8 mouse cellular contexts compared by ENCODE assay signal in genomic region chr11:109720809-109721319, GRCm38 (mm10). TPM values are rescaled to one million over a fixed set of nuclear protein-coding genes. Genes with fewer than 3 reads are reported as not detected.
DNase-seq lines count a peak whose midpoint lies in the region; ATAC-seq and TF ChIP-seq lines count a peak whose summit lies in the region.

No protein-coding gene starts in this region.

- peaks cover 7% of the 10 kb centered on the region; the same call in 1 of the 2 replicates for H3K4me1 ChIP-seq in neural tube, embryonic 11.5 days (ENCODE audit: control insufficient read depth, insufficient read depth, low read length)
- peaks cover 34% of the 10 kb centered on the region for H3K4me1 ChIP-seq in forebrain, embryonic 10.5 days
- peaks cover 14% of the 10 kb centered on the region; the same call in 1 of the 2 replicates for H3K4me1 ChIP-seq in hindbrain, embryonic 14.5 days (replicated peaks; ENCODE audit: control insufficient read depth, insufficient read depth, low read length)
- H3K4me1 ChIP-seq in liver, adult 2 months (ENCODE audit: control insufficient read depth, insufficient read depth, low read length), result peaks cover 21% of the 10 kb centered on the region

- peaks cover 9% of the 10 kb centered on the region for H3K79me2 ChIP-seq in liver, adult 2 months (ENCODE audit: control insufficient read depth, insufficient read depth, low read length)
- H3K79me2 ChIP-seq in myocyte (ENCODE audit: control insufficient read depth, insufficient read depth), result peaks cover 38% of the 10 kb centered on the region

- H3K4me2 ChIP-seq in neural tube, embryonic 11.5 days (ENCODE audit: low read depth), result peak overlapping the region; percentile 96
- H3K4me2 ChIP-seq in hindbrain, embryonic 14.5 days (replicated peaks), result peak overlapping the region; percentile 93
- peak overlapping the region; percentile 87 for H3K4me2 ChIP-seq in myocyte (ENCODE audit: low read depth)

- 14% methylated on average over 11 of the region's 12 CpGs for WGBS in neural tube, embryonic 11.5 days
- WGBS in forebrain, embryonic 10.5 days, result 11% methylated on average over 12 of the region's 12 CpGs
- WGBS in hindbrain, embryonic 14.5 days, result 10% methylated on average over 12 of the region's 12 CpGs
- WGBS in liver, adult 2 months, result 2% methylated on average over 12 of the region's 12 CpGs

- H3ac ChIP-seq in myocyte (ENCODE audit: control insufficient read depth, insufficient read length), result peak overlapping the region; percentile 32

- no peak for TF ChIP-seq CTCF in liver, adult 2 months (IDR thresholded peaks at IDR 0.05; ENCODE audit: low read depth, low read length)

- peaks cover 15% of the 10 kb centered on the region; the same call in 1 of the 2 replicates for H3K27me3 ChIP-seq in neural tube, embryonic 11.5 days (ENCODE audit: control insufficient read depth, insufficient read depth, low read length)
- H3K27me3 ChIP-seq in forebrain, embryonic 10.5 days (ENCODE audit: poor library complexity, severe bottlenecking), result peaks cover 52% of the 10 kb centered on the region
- peaks cover 5% of the 10 kb centered on the region; the same call in 1 of the 2 replicates for H3K27me3 ChIP-seq in hindbrain, embryonic 14.5 days (ENCODE audit: control insufficient read depth, insufficient read depth, low read length)
- H3K27me3 ChIP-seq in liver, adult 2 months (ENCODE audit: control insufficient read depth, insufficient read depth, low read length), result no peaks in the 10 kb centered on the region
- no peaks in the 10 kb centered on the region for H3K27me3 ChIP-seq in myocyte (ENCODE audit: control insufficient read depth, insufficient read depth, insufficient read length)

- peak overlapping the region; percentile 43 for H3K4me3 ChIP-seq in neural tube, embryonic 11.5 days (ENCODE audit: low read depth, low read length)
- peak overlapping the region; percentile 62 for H3K4me3 ChIP-seq in forebrain, embryonic 10.5 days
- peak overlapping the region; percentile 36 for H3K4me3 ChIP-seq in hindbrain, embryonic 14.5 days (replicated peaks; ENCODE audit: low read length)
- H3K4me3 ChIP-seq in liver, adult 2 months (ENCODE audit: insufficient read depth, low read depth, low read length), result peak overlapping the region; percentile 83
- peak overlapping the region; percentile 59 for H3K4me3 ChIP-seq in myocyte

- no peak overlapping the region for H3K27ac ChIP-seq in neural tube, embryonic 11.5 days (ENCODE audit: low read depth, low read length)
- peak overlapping the region; percentile 66; the same call in 1 of the 2 replicates for H3K27ac ChIP-seq in forebrain, embryonic 10.5 days
- 0 out of 2 replicates have a peak overlapping the region, but pooled peaks have one; percentile 26 for H3K27ac ChIP-seq in hindbrain, embryonic 14.5 days
- peak overlapping the region; percentile 99 for H3K27ac ChIP-seq in liver, adult 2 months (replicated peaks; ENCODE audit: insufficient read depth, low read depth, low read length)

- intact Hi-C loops in left cerebral cortex, postnatal 14 days (cut with DNase I), result no loop called here

- peak; percentile 87 for TF ChIP-seq POLR2A in liver, adult 2 months (IDR thresholded peaks at IDR 0.05; ENCODE audit: extremely low read depth, insufficient read depth, low read length)
- peak; percentile 37 for TF ChIP-seq POLR2A in myocyte (IDR thresholded peaks at IDR 0.05; ENCODE audit: insufficient read length, low read depth)

- ATAC-seq in neural tube, embryonic 11.5 days (ENCODE audit: insufficient read depth, low FRiP score, low TSS enrichment), result no peak
- ATAC-seq in hindbrain, embryonic 14.5 days (ENCODE audit: low FRiP score), result no peak; the same call in 1 of the 2 replicates
- ATAC-seq in cerebellum, adult (ENCODE audit: insufficient number of reproducible peaks, low FRiP score, low TSS enrichment), result no peak

- H3K36me3 ChIP-seq in neural tube, embryonic 11.5 days (ENCODE audit: control insufficient read depth, insufficient read depth, low read length), result no peaks in the 10 kb centered on the region
- H3K36me3 ChIP-seq in forebrain, embryonic 10.5 days (replicated peaks), result no peaks in the 10 kb centered on the region
- H3K36me3 ChIP-seq in hindbrain, embryonic 14.5 days (replicated peaks; ENCODE audit: control insufficient read depth, insufficient read depth), result no peaks in the 10 kb centered on the region
- peaks cover 2% of the 10 kb centered on the region; the same call in 1 of the 2 replicates for H3K36me3 ChIP-seq in liver, adult 2 months (ENCODE audit: control insufficient read depth, insufficient read depth, low read length)
- no peaks in the 10 kb centered on the region for H3K36me3 ChIP-seq in myocyte (ENCODE audit: control insufficient read depth, insufficient read depth)

- no peak overlapping the region for H3K9ac ChIP-seq in neural tube, embryonic 11.5 days (ENCODE audit: low read length)
- peak overlapping the region; percentile 48 for H3K9ac ChIP-seq in hindbrain, embryonic 14.5 days
- H3K9ac ChIP-seq in liver, adult 2 months (ENCODE audit: low read depth, low read length), result peak overlapping the region; percentile 95

- H3K9me3 ChIP-seq in neural tube, embryonic 11.5 days (ENCODE audit: control insufficient read depth, low read length), result no peaks in the 10 kb centered on the region
- peaks cover 3% of the 10 kb centered on the region; the same call in 1 of the 2 replicates for H3K9me3 ChIP-seq in forebrain, embryonic 10.5 days
- H3K9me3 ChIP-seq in hindbrain, embryonic 14.5 days (ENCODE audit: control insufficient read depth, low read length), result no peaks in the 10 kb centered on the region

- DNase-seq in neural tube, embryonic 11.5 days (ENCODE audit: low spot score), result peak; percentile 13
- no peak for DNase-seq in neural tube, embryonic 10.5 days (ENCODE audit: extremely low spot score, low spot score)
- peak; percentile 25 for DNase-seq in forebrain, embryonic 10.5 days (ENCODE audit: extremely low spot score, low spot score)
- no peak for DNase-seq in hindbrain, embryonic 14.5 days (ENCODE audit: low spot score)
- DNase-seq in liver, adult 2 months (ENCODE audit: extremely low read depth, low read depth, low spot score), result peak; percentile 89
- no peak for DNase-seq in left cerebral cortex, postnatal 14 days (ENCODE audit: low spot score in 2 of 2)

TF ChIP-seq in myocyte, 11 proteins besides CTCF, POLR2A, EP300 and RAD21:
- TF ChIP-seq MYOD1 (IDR thresholded peaks at IDR 0.05; ENCODE audit: control insufficient read depth in 1 of 3, insufficient read length in 2 of 3, low read depth in 2 of 3) (peak in 2 of 3 experiments; percentile 20 to 30), E2F4 (IDR thresholded peaks at IDR 0.05; ENCODE audit: insufficient read depth) (no peak), MYOG (IDR thresholded peaks at IDR 0.05; ENCODE audit: control insufficient read depth in 1 of 3, insufficient read depth in 1 of 3, insufficient read length in 2 of 3, low read depth in 2 of 3) (peak in 1 of 3 experiments; percentile 24)

RNA-seq across cellular contexts. Expression of gene Fam20a, which starts 1.2 kb away (rescaled TPM):
- 0.76 and 0.92 TPM in 2 replicates for polyA plus RNA-seq in neural tube, embryonic 11.5 days (2014; fragmentation: Nextera tagmentation; extraction: Ambion mirVana)
- 1.2 and 2.0 TPM in 2 replicates for polyA plus RNA-seq in forebrain, embryonic 10.5 days (2016; fragmentation: Nextera tagmentation; extraction: Ambion mirVana)
- 4.9 and 5.0 TPM in 2 replicates for polyA plus RNA-seq in hindbrain, embryonic 14.5 days (2014; fragmentation: Nextera tagmentation; extraction: Ambion mirVana)
- total RNA-seq in liver, adult 2 months (2014; rRNA removed), result 6.9 and 13.2 TPM in 2 replicates
- polyA plus RNA-seq in liver, adult 2 months (2012; rRNA removed), result 30.6 and 34.8 TPM in 2 replicates
- polyA plus RNA-seq in myocyte (2012; fragmentation: generic; extraction: Trizol), result 72.4 TPM
- total RNA-seq in left cerebral cortex, postnatal 14 days (2021), result 10 to 100 TPM; 17.1 to 19.1 TPM

Comparison
In these comparisons a context has a peak if more than half of its experiments do, and no peak if none do; other contexts are left out.
1. DNase-seq: peak in neural tube, embryonic 11.5 days (single experiment), forebrain, embryonic 10.5 days (single experiment) and liver, adult 2 months (single experiment); none in neural tube, embryonic 10.5 days (single experiment), hindbrain, embryonic 14.5 days (single experiment) and left cerebral cortex, postnatal 14 days (0 of 2).
2. Peak in every context shown above with its lines, with median percentiles within 50 percentile points of each other: H3K4me2 ChIP-seq and H3K4me3 ChIP-seq.